Mouse (Mus musculus) adrenal gland, adult 2 months (tissue): ENCODE data around the gene Olfr103. TPM values are rescaled to one million over a fixed set of nuclear protein-coding genes. Genes with fewer than 3 reads are reported as not detected.

ENCODE experiments used
- DNase-seq: peaks from one replicate; pipeline ENCODE4 v3.0.0; 2021
- long read RNA-seq: library from polyadenylated mRNA; stranded (forward); transcript quantifications from one replicate; pipeline ENCODE4 v2.0.0, GENCODE M21; 2021
- polyA plus RNA-seq: library from polyadenylated mRNA; depleted of rRNA; stranded (reverse); fragments of >200 nt; gene quantifications from 2 replicates; pipeline ENCODE4 v1.2.3, GENCODE M21; 2012; rRNA removed
- total RNA-seq, 2 experiments: library from RNA; stranded (reverse); gene quantifications; 2 replicates each; pipeline ENCODE4 v1.2.3; 2021

Gene Olfr103
- not detected for total RNA-seq
- polyA plus RNA-seq = not detected in 2 replicates
- long read RNA-seq = 0 reads

DNA sequence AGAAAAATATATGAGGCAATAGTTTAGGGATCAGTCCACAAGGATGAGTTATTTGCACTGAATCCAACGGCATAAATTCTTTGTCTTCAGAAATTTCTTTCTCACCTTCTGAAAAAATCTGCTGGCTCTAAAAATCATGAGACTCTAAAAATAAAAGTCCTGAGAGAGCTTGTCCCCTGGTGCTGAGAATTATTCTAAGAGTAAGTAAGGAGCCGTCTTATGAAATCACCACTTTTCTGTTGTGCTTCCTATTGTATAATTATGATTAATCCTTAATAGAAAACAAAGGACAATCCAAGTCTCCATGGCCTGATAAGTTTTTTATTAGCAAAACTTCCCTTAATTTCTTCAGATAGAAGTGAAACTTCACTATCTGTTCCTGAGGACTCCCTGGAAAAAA lies at the start of gene Olfr103:
Gene Olfr103, minus strand, starts transcription at position 101 of the 400 bp plus-strand sequence.
- no peak for DNase-seq

GRCm38 (mm10) chr17:37378733-37379132 lies 39.2 kb upstream of the Olfr103 start, which contains the start of gene Olfr105-ps:
Gene Olfr105-ps (plus strand): TSS chr17:37379033.
- no peak for DNase-seq

GRCm38 (mm10) chr17:37359282-37359681 lies 19.8 kb upstream of the Olfr103 start, which contains the start of gene Olfr104-ps:
Gene Olfr104-ps (plus strand): TSS chr17:37359582.
- DNase-seq = no peak

DNA sequence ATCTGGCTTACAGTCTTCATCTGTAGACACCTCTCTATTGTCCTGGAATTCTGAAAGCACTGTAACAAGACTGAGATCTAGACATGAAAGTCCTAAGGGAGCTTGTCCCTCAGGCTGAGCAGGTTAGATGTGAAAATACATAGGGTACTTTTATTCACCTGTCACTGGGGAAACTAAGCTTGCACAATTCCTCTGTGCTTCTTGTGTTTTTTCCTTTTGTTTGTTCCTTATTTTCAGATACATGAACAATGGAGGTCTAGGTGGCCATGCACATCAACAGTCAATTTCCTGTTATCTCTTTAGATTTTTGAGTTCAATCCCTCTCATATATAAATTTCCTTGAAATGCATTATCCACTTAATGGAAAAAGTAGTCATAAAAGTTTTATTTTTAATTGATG lies 22.5 kb downstream of the Olfr103 start, which contains the start of gene Olfr102:
Gene Olfr102, minus strand, starts transcription at position 101 of the 400 bp plus-strand sequence.
- DNase-seq = no peak

DNA sequence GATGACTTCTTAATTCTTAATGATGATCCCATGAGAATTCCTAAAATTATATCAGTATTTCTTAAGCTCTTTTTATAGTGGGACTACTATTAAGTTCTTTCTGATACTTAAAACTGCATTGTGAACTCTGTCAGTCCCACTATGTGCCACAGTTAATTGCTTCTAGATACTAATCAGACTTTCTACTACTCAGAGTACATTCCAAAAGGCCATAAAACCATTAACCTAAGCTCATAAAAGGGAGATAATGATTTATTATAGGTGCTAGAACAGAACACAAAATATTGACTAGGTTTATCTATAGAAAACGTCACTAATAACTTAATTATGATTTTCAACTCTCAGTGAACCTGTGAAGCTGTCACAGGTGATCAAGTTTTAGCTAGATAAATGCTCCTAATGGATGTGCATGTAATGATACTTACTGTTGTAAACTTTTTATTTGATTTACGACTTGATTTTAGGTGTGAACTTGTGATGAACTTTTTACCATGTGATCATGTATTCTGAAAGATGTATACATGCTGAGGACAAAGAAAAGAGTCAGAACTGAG lies 29.3 kb downstream of the Olfr103 start:
- DNase-seq = no peak

DNA sequence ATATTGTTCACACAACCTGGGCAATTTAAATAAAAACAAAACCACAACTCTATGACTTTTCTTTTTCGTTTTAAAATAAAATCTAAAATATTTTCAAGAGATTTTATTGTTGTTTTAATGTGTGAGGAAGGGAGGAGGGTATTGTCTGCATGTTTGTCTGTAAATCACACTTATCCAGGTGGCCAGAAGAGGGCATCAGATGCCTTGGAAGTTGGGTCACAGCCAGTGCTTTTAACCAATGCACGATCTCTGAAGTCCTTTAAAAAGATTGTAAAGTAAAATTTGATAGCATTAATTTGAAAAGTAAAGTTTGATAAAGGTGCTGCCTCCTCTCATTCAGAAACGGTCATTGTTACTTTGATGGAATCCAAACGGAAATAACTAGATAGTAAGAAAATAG lies 31.0 kb downstream of the Olfr103 start:
- no peak for DNase-seq

DNA sequence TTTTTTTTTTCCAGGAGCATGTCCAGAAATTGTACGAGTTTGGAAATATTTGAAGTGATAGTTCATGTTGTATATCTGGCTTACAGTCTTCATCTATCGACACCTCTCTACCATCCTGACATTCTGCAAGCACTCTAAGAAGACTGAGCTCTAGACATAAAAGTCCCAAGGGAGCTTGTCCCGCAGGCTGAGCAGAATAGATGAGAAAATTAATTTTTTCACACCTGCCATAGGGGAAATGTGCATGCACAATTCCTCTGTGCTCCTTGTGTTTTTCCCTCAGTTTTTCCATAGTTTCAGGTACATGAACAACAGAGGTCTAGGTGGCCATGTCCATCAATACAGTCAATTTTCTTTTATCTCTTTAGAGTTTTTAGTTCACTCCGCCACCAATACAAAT lies 35.3 kb downstream of the Olfr103 start, which contains the start of gene Olfr101:
Gene Olfr101, minus strand, starts transcription at position 101 of the 400 bp plus-strand sequence.
- no peak for DNase-seq

Other genes with a start within 250 kb of the Olfr103 start
- gene Olfr91, start 241.4 kb downstream of the Olfr103 start, total RNA-seq = not detected
- not detected in 2 replicates for gene Olfr91, start 241.4 kb downstream of the Olfr103 start, polyA plus RNA-seq
- gene Olfr92, start 219.6 kb downstream of the Olfr103 start, total RNA-seq = not detected
- not detected in 2 replicates for gene Olfr92, start 219.6 kb downstream of the Olfr103 start, polyA plus RNA-seq
- not detected for gene Olfr93, start 178.2 kb downstream of the Olfr103 start, total RNA-seq
- not detected in 2 replicates for gene Olfr93, start 178.2 kb downstream of the Olfr103 start, polyA plus RNA-seq
- not detected for gene Ubd, start 145.8 kb downstream of the Olfr103 start, total RNA-seq
- not detected in 2 replicates for gene Ubd, start 145.8 kb downstream of the Olfr103 start, polyA plus RNA-seq
- not detected for gene Olfr94, start 138.7 kb downstream of the Olfr103 start, total RNA-seq
- gene Olfr94, start 138.7 kb downstream of the Olfr103 start, polyA plus RNA-seq = not detected in 2 replicates
- not detected for gene Olfr95, start 126.6 kb downstream of the Olfr103 start, total RNA-seq
- gene Olfr95, start 126.6 kb downstream of the Olfr103 start, polyA plus RNA-seq = not detected in 2 replicates
- gene Olfr96, start 119.6 kb downstream of the Olfr103 start, total RNA-seq = not detected
- gene Olfr96, start 119.6 kb downstream of the Olfr103 start, polyA plus RNA-seq = not detected in 2 replicates
- gene Olfr97, start 102.4 kb downstream of the Olfr103 start, total RNA-seq = not detected
- not detected in 2 replicates for gene Olfr97, start 102.4 kb downstream of the Olfr103 start, polyA plus RNA-seq
- gene Olfr98, start 75.9 kb downstream of the Olfr103 start, total RNA-seq = not detected
- gene Olfr98, start 75.9 kb downstream of the Olfr103 start, polyA plus RNA-seq = not detected in 2 replicates
- gene H2-M3, start 69.5 kb downstream of the Olfr103 start, total RNA-seq = 1 to 10 TPM; 3.3 to 6.6 TPM
- gene H2-M3, start 69.5 kb downstream of the Olfr103 start, polyA plus RNA-seq = 3.5 and 4.3 TPM in 2 replicates
- not detected for gene Olfr99, start 56.2 kb downstream of the Olfr103 start, total RNA-seq
- not detected in 2 replicates for gene Olfr99, start 56.2 kb downstream of the Olfr103 start, polyA plus RNA-seq
- not detected for gene Olfr101, start 35.4 kb downstream of the Olfr103 start, total RNA-seq
- gene Olfr101, start 35.4 kb downstream of the Olfr103 start, polyA plus RNA-seq = not detected in 2 replicates
- gene Olfr102, start 22.6 kb downstream of the Olfr103 start, total RNA-seq = not detected
- not detected in 2 replicates for gene Olfr102, start 22.6 kb downstream of the Olfr103 start, polyA plus RNA-seq
- gene Olfr104-ps, start 19.9 kb upstream of the Olfr103 start, total RNA-seq = not detected
- gene Olfr104-ps, start 19.9 kb upstream of the Olfr103 start, polyA plus RNA-seq = not detected in 2 replicates
- gene Olfr105-ps, start 39.3 kb upstream of the Olfr103 start, total RNA-seq = not detected
- not detected in 2 replicates for gene Olfr105-ps, start 39.3 kb upstream of the Olfr103 start, polyA plus RNA-seq
- gene Olfr106-ps, start 50.7 kb upstream of the Olfr103 start, total RNA-seq = not detected
- not detected in 2 replicates for gene Olfr106-ps, start 50.7 kb upstream of the Olfr103 start, polyA plus RNA-seq
- not detected for gene Olfr107, start 59.5 kb upstream of the Olfr103 start, total RNA-seq
- not detected in 2 replicates for gene Olfr107, start 59.5 kb upstream of the Olfr103 start, polyA plus RNA-seq
- not detected for gene Olfr108, start 105.8 kb upstream of the Olfr103 start, total RNA-seq
- gene Olfr108, start 105.8 kb upstream of the Olfr103 start, polyA plus RNA-seq = not detected in 2 replicates
- gene Olfr109, start 119.2 kb upstream of the Olfr103 start, total RNA-seq = not detected
- not detected in 2 replicates for gene Olfr109, start 119.2 kb upstream of the Olfr103 start, polyA plus RNA-seq
- 1 to 10 TPM in 1 of 2 experiments, under 1 TPM in 1; 0.43 to 1.7 TPM for gene H2-M2, start 143.9 kb upstream of the Olfr103 start, total RNA-seq
- gene H2-M2, start 143.9 kb upstream of the Olfr103 start, polyA plus RNA-seq = 0.62 and 0.90 TPM in 2 replicates
- gene Olfr110, start 152.8 kb upstream of the Olfr103 start, total RNA-seq = not detected
- gene Olfr110, start 152.8 kb upstream of the Olfr103 start, polyA plus RNA-seq = 0.09 and 0.11 TPM in 2 replicates
- gene Olfr111, start 168.3 kb upstream of the Olfr103 start, total RNA-seq = under 1 TPM; 0.14 to 0.17 TPM
- 0.09 and 0.73 TPM in 2 replicates for gene Olfr111, start 168.3 kb upstream of the Olfr103 start, polyA plus RNA-seq
- not detected for gene Olfr112, start 229.8 kb upstream of the Olfr103 start, total RNA-seq
- gene Olfr112, start 229.8 kb upstream of the Olfr103 start, polyA plus RNA-seq = not detected in 2 replicates
- gene Olfr113, start 238.0 kb upstream of the Olfr103 start, total RNA-seq = not detected
- gene Olfr113, start 238.0 kb upstream of the Olfr103 start, polyA plus RNA-seq = not detected in 2 replicates